Mouse (Mus musculus): Measurements from ENCODE around the gene Nrg4.
A peak's percentile ranks its signal among the peaks of the same experiment; 100 is the strongest.

The Nrg4 gene

DNA sequence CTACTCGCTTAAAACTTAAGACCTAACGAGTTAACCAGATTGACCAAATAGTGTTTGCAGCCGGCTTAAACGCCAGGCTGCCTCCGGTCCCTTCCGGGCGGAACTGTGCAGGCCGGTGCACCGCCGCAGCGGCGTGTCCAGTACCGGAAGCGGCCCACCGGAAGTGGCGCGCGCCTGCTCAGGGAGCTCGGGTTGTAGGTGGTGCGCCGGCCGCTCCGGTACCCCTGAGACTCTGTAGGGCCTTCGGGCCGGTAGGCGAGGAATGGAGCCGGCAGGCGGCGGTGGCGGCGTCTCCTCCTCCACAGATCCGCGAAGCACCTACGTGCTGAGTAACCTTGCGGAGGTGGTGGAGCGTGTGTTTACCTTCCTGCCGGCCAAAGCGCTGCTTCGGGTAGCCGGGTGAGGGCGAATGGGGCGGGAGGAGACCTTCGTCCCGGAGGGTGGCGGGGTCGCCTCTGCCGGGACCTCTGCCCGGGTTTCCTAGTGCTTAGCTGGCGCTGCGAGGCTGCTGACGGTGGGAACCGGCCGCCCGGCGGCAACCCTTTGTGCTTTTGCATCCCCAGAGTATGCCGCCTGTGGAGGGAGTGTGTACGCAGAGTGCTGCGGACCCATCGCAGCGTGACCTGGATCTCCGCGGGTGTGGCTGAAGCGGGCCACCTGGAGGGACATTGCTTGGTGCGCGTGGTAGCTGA is 117.7 kb downstream of the Nrg4 start, which contains the start of gene Fbxo22:
Gene Fbxo22 (plus strand): TSS at position 136 of the 692 bp plus-strand sequence.
- DNase-seq, result peak; percentile 92

DNA sequence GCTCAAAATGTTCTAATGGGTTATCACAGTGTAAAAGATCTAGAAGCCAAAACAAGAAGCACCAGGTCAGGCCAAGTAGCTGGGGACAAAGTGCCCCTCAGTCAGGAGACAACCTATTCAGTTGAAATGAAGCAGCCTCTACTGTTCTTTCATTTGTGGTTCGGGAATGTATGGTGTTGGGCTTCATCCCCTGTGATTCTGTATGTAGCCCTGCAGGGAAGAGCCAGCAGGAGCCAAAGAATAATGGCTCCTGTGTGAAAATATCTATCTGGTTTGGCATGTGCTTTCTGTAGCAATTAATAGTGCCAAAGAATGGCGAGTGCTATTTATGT is 118.2 kb downstream of the Nrg4 start:
- no peak for DNase-seq

- no peak for DNase-seq
Measured at GRCm38 (mm10) chr9:55199348-55199747, 127.3 kb downstream of the Nrg4 start.

DNA sequence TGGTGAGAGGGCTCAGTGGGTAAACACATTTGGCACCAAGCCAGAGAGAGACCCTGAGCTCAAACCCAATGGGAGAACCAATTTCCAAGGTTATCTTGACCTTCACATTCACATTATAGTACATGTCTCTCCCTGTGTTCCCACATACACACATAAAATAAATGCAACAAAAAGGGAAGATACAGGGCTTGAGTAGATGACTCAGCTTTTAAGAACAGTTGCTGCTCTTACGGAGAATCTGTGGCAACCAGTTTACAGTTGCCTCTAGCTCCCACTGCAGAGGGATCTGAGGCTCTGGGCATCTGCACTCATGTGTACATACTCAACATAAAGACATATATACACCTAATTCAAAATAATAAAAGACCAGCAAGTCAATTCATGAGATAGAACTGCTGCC is 128.4 kb downstream of the Nrg4 start:
- DNase-seq, result no peak

GRCm38 (mm10) chr9:55195876-55196275 is 130.8 kb downstream of the Nrg4 start:
- DNase-seq, result no peak

- DNase-seq, result no peak
Measured at GRCm38 (mm10) chr9:55174235-55174634, 152.4 kb downstream of the Nrg4 start.

DNA sequence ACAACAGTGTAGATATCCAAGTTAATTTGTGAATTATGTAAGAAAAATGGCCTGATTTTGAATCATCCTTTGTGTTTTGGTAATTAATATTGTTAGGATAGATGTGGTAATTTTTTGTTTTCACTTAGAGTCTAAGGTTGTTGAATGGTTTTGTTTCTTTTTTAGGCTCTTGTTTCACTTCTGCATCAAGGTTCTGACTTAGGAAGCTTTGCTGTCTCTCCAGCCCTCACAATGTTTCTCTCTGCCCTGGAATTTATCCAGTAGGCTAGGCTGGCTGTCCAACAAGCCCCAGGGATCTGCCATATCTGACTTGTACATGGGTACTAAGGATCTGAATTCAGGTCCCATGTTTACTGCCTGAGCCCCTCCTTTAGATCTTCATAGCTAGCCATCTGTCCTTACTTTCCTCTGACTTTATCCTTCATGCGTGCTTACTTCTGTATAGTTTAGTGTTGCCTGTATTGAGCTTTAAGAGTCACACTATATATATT is 154.4 kb downstream of the Nrg4 start:
- no peak for DNase-seq

DNA sequence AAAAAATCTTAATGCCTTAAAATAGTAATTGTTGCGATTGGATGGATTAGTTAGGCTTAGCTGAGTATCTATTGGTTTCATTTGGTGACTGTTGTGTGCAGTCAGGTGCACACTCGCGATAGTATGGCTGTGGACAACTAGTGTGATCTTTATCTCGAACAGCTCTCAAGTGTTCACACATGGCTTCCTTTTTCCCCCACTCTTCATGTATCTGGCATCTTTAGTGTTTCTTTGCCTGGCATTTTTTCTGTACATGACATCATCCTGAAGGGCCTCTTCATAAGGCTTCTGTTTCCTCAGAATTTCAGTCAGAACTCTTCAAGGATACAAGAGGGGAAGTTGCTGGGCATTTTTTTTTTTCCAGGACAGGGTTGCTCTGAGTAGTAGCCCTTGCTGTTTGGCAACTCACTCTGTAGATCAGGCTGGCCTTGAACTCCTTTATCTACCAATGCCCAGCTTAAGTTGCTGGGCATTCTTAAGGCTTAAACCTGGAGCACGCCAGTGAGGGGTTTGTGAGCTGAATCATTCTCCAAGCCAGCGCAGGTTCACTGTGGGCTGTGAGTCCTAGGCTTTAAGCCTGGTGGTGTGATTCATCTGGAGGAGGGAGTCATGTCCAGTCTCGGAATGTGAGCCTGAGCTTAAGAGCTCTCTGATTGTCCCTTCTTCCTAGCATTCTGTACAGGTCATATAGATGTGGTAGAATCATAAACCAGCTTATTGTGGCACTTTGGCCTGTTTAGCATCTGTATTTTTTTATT is 155.8 kb downstream of the Nrg4 start:
- DNase-seq, result no peak
